Mouse (Mus musculus) ES-CJ7 (cell line): ENCODE measurements at regions not wholly inside any gene's neighbourhood (a gene's known extent, or its start where the extent isn't known, plus 50 kb on each side); places are given as distances from the start of the nearest gene placed in this dataset.

Source experiments
- DNase-seq: peaks from one replicate; pipeline ENCODE4 v3.0.0; 2011; ENCODE audit warnings: low read depth, low spot score

DNA sequence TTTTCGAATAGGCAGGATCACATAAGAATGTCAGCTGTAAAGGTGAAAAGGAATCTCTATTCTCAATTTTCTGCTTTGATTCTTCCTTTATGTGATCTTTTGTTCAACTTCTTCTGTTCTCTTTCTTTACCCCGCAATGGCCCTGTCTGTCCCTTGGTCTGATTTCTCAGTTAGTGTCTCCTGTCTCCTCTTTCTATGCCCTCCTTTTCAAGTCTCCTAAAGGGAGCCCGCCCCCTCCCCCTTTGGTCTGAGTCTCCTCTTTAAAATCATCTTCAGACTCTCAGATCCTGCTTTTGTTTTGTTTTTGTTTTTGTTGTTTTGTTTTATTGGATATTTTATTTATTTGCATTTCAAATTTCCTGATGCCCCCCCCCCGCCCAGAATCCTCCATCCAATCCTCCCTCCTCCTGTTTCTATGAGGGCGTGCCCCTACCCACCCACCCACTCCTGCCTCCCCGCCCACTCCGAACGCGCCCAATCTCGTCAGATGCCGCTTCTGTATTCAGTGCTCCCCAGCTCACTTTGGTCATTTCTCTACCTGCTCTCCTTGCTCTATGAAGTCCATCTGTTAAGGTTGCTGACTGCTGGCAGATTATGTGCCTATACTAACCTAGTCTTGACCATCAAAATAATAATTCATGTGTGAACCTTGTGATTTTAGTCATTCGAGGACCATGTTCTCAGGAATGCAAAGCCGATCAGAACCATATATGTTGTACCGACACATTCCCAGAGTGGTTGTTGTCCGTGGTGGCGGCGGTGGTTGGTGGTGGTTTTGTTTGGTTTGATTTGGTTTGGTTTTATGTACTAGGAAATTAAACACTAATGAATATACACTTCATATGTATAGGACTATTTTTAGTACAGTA is 487.9 kb upstream of the Adam24 start:
- no peak for DNase-seq

DNA sequence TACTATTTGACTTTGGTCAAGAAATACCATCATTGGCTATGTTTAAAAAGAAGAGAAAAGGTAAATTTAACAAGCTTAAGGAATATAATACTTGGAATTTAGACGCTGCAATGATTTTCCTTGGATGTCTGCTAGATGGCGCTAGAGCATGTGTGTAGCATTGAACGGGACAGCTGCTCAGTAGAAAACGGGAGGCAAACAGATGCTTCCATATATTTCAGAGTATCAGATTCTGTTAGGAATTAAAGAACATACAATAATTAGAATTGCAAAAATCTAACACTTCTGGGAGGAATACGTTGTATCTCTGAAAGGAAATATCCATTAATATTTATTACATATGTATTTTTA is 487.3 kb upstream of the Adam24 start:
- peak; percentile 69 for DNase-seq

DNA sequence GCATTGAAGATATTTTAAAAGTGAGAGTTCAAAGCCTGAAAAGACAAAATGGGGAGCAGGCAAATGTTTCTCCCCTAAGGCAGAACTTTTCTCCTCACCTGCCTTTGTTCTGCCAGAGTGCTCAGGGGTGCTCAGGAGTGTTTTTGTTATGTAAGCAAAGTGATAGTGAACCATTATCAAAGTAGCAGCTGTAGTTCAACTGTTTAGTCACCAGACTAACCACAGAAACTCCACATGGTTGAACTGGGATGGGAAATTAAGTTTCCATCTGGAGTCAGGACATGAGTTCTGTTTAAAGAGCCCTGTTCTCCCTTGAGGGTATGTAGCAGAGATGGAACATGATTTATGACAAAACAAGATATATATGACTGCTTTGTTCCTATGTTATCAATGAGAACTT is 482.6 kb upstream of the Adam24 start:
- peak; percentile 58 for DNase-seq

DNA sequence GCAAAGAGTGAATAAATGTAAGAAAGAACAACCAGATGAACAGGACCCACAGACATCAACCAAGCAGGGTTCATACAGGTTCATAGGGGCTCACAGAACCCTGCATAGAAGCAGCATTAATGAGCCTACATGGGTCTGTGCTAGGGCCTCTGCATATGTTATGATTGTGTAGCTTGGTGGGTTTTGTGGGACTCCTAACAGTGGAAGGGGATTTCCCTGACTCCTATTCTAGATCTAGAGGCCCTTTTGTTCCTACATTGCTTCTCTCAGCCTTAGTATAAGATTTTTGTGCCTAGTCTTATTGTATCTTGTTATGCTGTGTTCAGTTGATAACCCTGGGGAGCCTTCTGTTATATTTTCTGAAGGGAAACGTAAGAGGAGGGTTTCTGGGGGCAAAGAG is 481.7 kb upstream of the Adam24 start:
- DNase-seq, result no peak

- DNase-seq, result no peak
Measured at GRCm38 (mm10) chr8:40210871-40211270, 464.0 kb upstream of the Adam24 start.

DNA sequence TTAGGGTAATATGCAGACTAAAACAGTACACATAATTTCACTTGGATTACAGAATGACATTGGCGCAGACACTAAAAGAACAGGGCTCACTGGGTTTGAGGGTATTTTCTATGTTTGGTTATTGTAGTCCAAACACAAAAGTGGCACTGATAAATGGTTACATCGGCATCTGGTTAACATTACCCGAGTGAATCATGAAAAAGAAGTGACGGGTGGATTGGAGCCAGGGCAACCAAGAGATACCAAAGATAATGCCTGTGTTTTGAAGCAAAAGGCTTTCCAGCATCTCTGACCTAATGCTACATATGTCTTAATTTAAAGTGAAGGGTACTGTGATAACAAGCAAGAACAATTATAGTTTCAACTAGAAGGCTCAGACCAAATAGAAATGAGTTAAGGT is 451.4 kb upstream of the Adam24 start:
- DNase-seq, result no peak

GRCm38 (mm10) chr8:40227262-40227661 is 447.6 kb upstream of the Adam24 start:
- DNase-seq, result no peak
